ENCODE assay signal across 8 mouse cellular contexts in the genomic region with DNA sequence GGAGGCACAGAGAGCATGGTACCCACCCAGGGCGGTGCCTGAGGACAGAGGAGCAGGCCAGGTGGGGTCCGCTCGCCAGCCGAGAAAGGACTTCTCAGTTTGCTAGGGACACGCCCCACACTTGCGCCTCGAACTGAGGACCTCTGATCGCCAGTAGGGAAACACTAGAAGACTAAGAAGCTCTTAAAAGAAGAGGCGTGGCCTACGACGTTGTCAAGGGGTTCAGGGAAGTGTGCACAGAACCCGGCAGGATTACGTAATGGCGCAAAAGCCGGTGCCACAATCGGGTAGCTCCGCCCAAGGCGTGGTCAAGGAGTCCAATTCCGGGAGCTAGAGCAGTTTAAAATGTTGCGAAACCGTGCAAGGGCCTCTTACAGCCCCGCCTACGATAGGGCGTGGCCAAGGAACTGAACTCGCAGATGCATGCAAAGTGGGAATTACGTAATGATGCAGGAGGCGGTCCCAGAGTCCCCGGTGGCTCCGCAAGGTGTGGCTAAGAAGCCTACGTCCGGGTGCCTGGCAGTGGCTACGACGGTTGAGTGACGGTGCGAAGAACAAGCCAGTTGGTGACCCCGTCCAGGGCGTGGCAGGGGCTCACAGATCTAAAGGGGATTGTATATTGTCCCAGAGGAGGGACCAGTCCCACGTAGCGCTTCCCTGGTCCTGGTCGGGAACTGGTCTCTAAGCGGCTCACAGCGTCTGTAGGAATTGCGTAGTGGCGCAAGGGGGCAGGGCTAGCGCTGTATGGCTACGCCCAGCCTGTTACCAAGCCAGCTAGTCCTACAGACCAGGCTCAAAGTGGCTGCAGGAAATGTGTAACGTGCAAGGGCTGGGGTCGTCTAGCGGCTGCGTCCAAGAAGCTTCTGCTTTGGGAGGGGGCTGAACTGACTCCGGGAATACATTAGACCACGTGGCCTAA. TPM values are rescaled to one million over a fixed set of nuclear protein-coding genes. Genes with fewer than 3 reads are reported as not detected.
DNase-seq lines count a peak whose midpoint lies in the region; ATAC-seq and TF ChIP-seq lines count a peak whose summit lies in the region.

A gene (plus strand): TSS at position 482 of the 919 bp plus-strand sequence.

- WGBS in heart, embryonic 11.5 days (ENCODE audit: insufficient replicate concordance) = under 1% methylated on average over 52 of the region's 52 CpGs
- under 1% methylated on average over 52 of the region's 52 CpGs for WGBS in kidney, embryonic 16.5 days
- WGBS in liver, adult 2 months = under 1% methylated on average over 52 of the region's 52 CpGs

- H3K79me3 ChIP-seq in C2C12 (ENCODE audit: low read depth) = no peaks in the 10 kb centered on the region

- TF ChIP-seq POLR2A in brain, embryonic 14.5 days (IDR thresholded peaks at IDR 0.05; ENCODE audit: borderline replicate concordance, extremely low read depth, insufficient read depth, insufficient read length, poor library complexity, severe bottlenecking) = peak; percentile 66; the same call in 1 of the 2 replicates
- peak; percentile 67; the same call in 1 of the 2 replicates for TF ChIP-seq POLR2A in liver, adult 2 months (IDR thresholded peaks at IDR 0.05; ENCODE audit: extremely low read depth, insufficient read depth, low read length)
- TF ChIP-seq POLR2A in myocyte (IDR thresholded peaks at IDR 0.05; ENCODE audit: insufficient read length, low read depth) = peak; percentile 73

- peak within 1 kb of the TSS; percentile 80 for H3ac ChIP-seq in C2C12 (ENCODE audit: control insufficient read depth, insufficient read length, low read depth)
- peak within 1 kb of the TSS; percentile 34 for H3ac ChIP-seq in myocyte (ENCODE audit: control insufficient read depth, insufficient read length)

- H3K9me3 ChIP-seq in erythroblast, embryonic 14.5 days (ENCODE audit: control insufficient read depth, low read length) = no peaks in the 10 kb centered on the region
- no peaks in the 10 kb centered on the region for H3K9me3 ChIP-seq in heart, embryonic 11.5 days (replicated peaks; ENCODE audit: control insufficient read depth, low read length)
- H3K9me3 ChIP-seq in kidney, embryonic 16.5 days (ENCODE audit: low read length) = no peaks in the 10 kb centered on the region

- TF ChIP-seq CTCF in C2C12 (IDR thresholded peaks at IDR 0.05; ENCODE audit: control insufficient read depth, insufficient read depth, insufficient read length) = no peak
- no peak for TF ChIP-seq CTCF in brain, embryonic 14.5 days (IDR thresholded peaks at IDR 0.05; ENCODE audit: borderline replicate concordance, extremely low read depth, insufficient read depth, insufficient read length)
- no peak for TF ChIP-seq CTCF in liver, adult 2 months (IDR thresholded peaks at IDR 0.05; ENCODE audit: low read depth, low read length)

- H3K9ac ChIP-seq in heart, embryonic 11.5 days (ENCODE audit: low read depth, low read length) = peak within 1 kb of the TSS; percentile 90
- H3K9ac ChIP-seq in kidney, embryonic 16.5 days (replicated peaks; ENCODE audit: low read length) = peak within 1 kb of the TSS; percentile 79
- peak within 1 kb of the TSS; percentile 84 for H3K9ac ChIP-seq in liver, adult 2 months (ENCODE audit: low read depth, low read length)

- peak within 1 kb of the TSS; percentile 98 for H3K27ac ChIP-seq in heart, embryonic 11.5 days (ENCODE audit: low read depth, low read length)
- peak within 1 kb of the TSS; percentile 99 for H3K27ac ChIP-seq in kidney, embryonic 16.5 days (ENCODE audit: low read length)
- peak within 1 kb of the TSS; percentile 94 for H3K27ac ChIP-seq in liver, adult 2 months (replicated peaks; ENCODE audit: insufficient read depth, low read depth, low read length)

- DNase-seq in brain, embryonic 14.5 days (ENCODE audit: low read depth) = peak; percentile 100
- peak; percentile 100 for DNase-seq in liver, adult 2 months (ENCODE audit: extremely low read depth, low read depth, low spot score)
- peak; percentile 100 for DNase-seq in splenic B cell, adult 2 months (ENCODE audit: low read depth, low spot score)

- H3K79me2 ChIP-seq in C2C12 (ENCODE audit: control insufficient read depth, insufficient read depth) = no peaks in the 10 kb centered on the region
- peaks cover 8% of the 10 kb centered on the region; the same call in 1 of the 2 replicates for H3K79me2 ChIP-seq in liver, adult 2 months (ENCODE audit: control insufficient read depth, insufficient read depth, low read length)
- no peaks in the 10 kb centered on the region for H3K79me2 ChIP-seq in myocyte (ENCODE audit: control insufficient read depth, insufficient read depth)

- H3K4me3 ChIP-seq in C2C12 (ENCODE audit: insufficient read depth, poor library complexity, severe bottlenecking) (peak within 1 kb of the TSS; percentile 48), myocyte (peak within 1 kb of the TSS; percentile 69)
- H3K4me3 ChIP-seq in erythroblast, embryonic 14.5 days (replicated peaks) = peak within 1 kb of the TSS; percentile 84
- H3K4me3 ChIP-seq in heart, embryonic 11.5 days (ENCODE audit: low read depth, low read length) = peak within 1 kb of the TSS; percentile 66
- peak within 1 kb of the TSS; percentile 54 for H3K4me3 ChIP-seq in kidney, embryonic 16.5 days (ENCODE audit: low read length)
- H3K4me3 ChIP-seq in liver, adult 2 months (ENCODE audit: insufficient read depth, low read depth, low read length) = peak within 1 kb of the TSS; percentile 86

- H3K36me3 ChIP-seq in C2C12 (ENCODE audit: control insufficient read depth, insufficient read depth) = no peaks in the 10 kb centered on the region
- peaks cover 11% of the 10 kb centered on the region for H3K36me3 ChIP-seq in erythroblast, embryonic 14.5 days (ENCODE audit: control insufficient read depth)
- H3K36me3 ChIP-seq in heart, embryonic 11.5 days (ENCODE audit: control insufficient read depth, insufficient read depth, low read length) = no peaks in the 10 kb centered on the region
- H3K36me3 ChIP-seq in kidney, embryonic 16.5 days (ENCODE audit: insufficient read depth, low read length) = no peaks in the 10 kb centered on the region
- H3K36me3 ChIP-seq in liver, adult 2 months (ENCODE audit: control insufficient read depth, insufficient read depth, low read length) = no peaks in the 10 kb centered on the region
- no peaks in the 10 kb centered on the region for H3K36me3 ChIP-seq in myocyte (ENCODE audit: control insufficient read depth, insufficient read depth)
- H3K36me3 ChIP-seq in splenic B cell, adult 2 months (ENCODE audit: control insufficient read depth, insufficient read depth, low read length, poor library complexity, severe bottlenecking) = no peaks in the 10 kb centered on the region; the same call in 1 of the 2 replicates

- H3K4me2 ChIP-seq in heart, embryonic 11.5 days = peak within 1 kb of the TSS; percentile 87
- H3K4me2 ChIP-seq in kidney, embryonic 16.5 days (replicated peaks; ENCODE audit: low read depth, low read length) = peak within 1 kb of the TSS; percentile 69
- H3K4me2 ChIP-seq in myocyte (ENCODE audit: low read depth) = peak within 1 kb of the TSS; percentile 99

- peaks cover 57% of the 10 kb centered on the region for H3K4me1 ChIP-seq in erythroblast, embryonic 14.5 days (ENCODE audit: control insufficient read depth)
- peaks cover 19% of the 10 kb centered on the region for H3K4me1 ChIP-seq in heart, embryonic 11.5 days (ENCODE audit: control insufficient read depth, insufficient read depth, low read length)
- H3K4me1 ChIP-seq in kidney, embryonic 16.5 days (ENCODE audit: insufficient read depth, low read length) = peaks cover 30% of the 10 kb centered on the region
- H3K4me1 ChIP-seq in liver, adult 2 months (ENCODE audit: control insufficient read depth, insufficient read depth, low read length) = peaks cover 14% of the 10 kb centered on the region

- H3K27me3 ChIP-seq in C2C12 (ENCODE audit: control insufficient read depth, insufficient read depth, insufficient read length) (no peaks in the 10 kb centered on the region), myocyte (ENCODE audit: control insufficient read depth, insufficient read depth, insufficient read length) (no peaks in the 10 kb centered on the region)
- peaks cover 20% of the 10 kb centered on the region for H3K27me3 ChIP-seq in erythroblast, embryonic 14.5 days (ENCODE audit: control insufficient read depth)
- H3K27me3 ChIP-seq in heart, embryonic 11.5 days (ENCODE audit: control insufficient read depth, insufficient read depth, low read length) = peaks cover 2% of the 10 kb centered on the region; the same call in 1 of the 2 replicates
- H3K27me3 ChIP-seq in kidney, embryonic 16.5 days (ENCODE audit: insufficient read depth, low read length) = no peaks in the 10 kb centered on the region
- no peaks in the 10 kb centered on the region for H3K27me3 ChIP-seq in liver, adult 2 months (ENCODE audit: control insufficient read depth, insufficient read depth, low read length)
- H3K27me3 ChIP-seq in splenic B cell, adult 2 months (ENCODE audit: control insufficient read depth, insufficient read depth, low read length, poor library complexity, severe bottlenecking) = no peaks in the 10 kb centered on the region

- peak; percentile 85 for ATAC-seq in heart, embryonic 11.5 days (replicated peaks; ENCODE audit: insufficient number of reproducible peaks, low FRiP score, low TSS enrichment)
- ATAC-seq in kidney, embryonic 16.5 days (ENCODE audit: low FRiP score, low TSS enrichment) = peak; percentile 90

TF ChIP-seq in C2C12, 6 proteins besides CTCF, POLR2A, EP300 and RAD21 (continues in another document):
- TF ChIP-seq CEBPB (IDR thresholded peaks at IDR 0.05; ENCODE audit: low read depth) (peak; percentile 99), MYOG (IDR thresholded peaks at IDR 0.05; ENCODE audit: control insufficient read depth, extremely low read depth, insufficient read length) (no peak), USF1 (IDR thresholded peaks at IDR 0.05; ENCODE audit: low read depth) (peak; percentile 68), FOSL1 (IDR thresholded peaks at IDR 0.05; ENCODE audit: insufficient read depth, low read length, poor library complexity, severe bottlenecking) (no peak), MAX (IDR thresholded peaks at IDR 0.05) (no peak)

TF ChIP-seq in myocyte, 11 proteins besides CTCF, POLR2A, EP300 and RAD21 (continues in another document):
- TF ChIP-seq USF1 (IDR thresholded peaks at IDR 0.05; ENCODE audit: low read depth) = peak; percentile 71
- TF ChIP-seq TCF3 (IDR thresholded peaks at IDR 0.05; ENCODE audit: insufficient read length, low read depth) = no peak
- TF ChIP-seq TCF12 (IDR thresholded peaks at IDR 0.05; ENCODE audit: insufficient read depth, poor library complexity, severe bottlenecking) = no peak
- peak; percentile 64 for TF ChIP-seq POLR2AphosphoS2 (IDR thresholded peaks at IDR 0.05; ENCODE audit: insufficient read length, low read depth)

RNA-seq across cellular contexts. Expression of the gene that starts here (rescaled TPM):
- 26.8 TPM for polyA plus RNA-seq in C2C12 (2012; fragmentation: generic; extraction: Trizol)
- polyA plus RNA-seq in brain, embryonic 14.5 days (2012; rRNA removed) = 65.6 and 94.1 TPM in 2 replicates
- polyA plus RNA-seq in erythroblast, embryonic 14.5 days (2012) = 1.8 and 2.2 TPM in 2 replicates
- 58.2 and 59.9 TPM in 2 replicates for polyA plus RNA-seq in heart, embryonic 11.5 days (2014; fragmentation: Nextera tagmentation; extraction: Ambion mirVana)
- polyA plus RNA-seq in kidney, embryonic 16.5 days (2015; fragmentation: Nextera tagmentation; extraction: Ambion mirVana) = 81.1 and 81.9 TPM in 2 replicates
- 35.9 and 38.1 TPM in 2 replicates for total RNA-seq in liver, adult 2 months (2014; rRNA removed)
- polyA plus RNA-seq in liver, adult 2 months (2012; rRNA removed) = 77.6 and 78.8 TPM in 2 replicates
- 33.0 TPM for polyA plus RNA-seq in myocyte (2012; fragmentation: generic; extraction: Trizol)

Comparison
In these comparisons a context has a peak if more than half of its experiments do, and no peak if none do; other contexts are left out.
1. Peak in every context shown above with its lines: DNase-seq, ATAC-seq, H3K4me3 ChIP-seq and H3K27ac ChIP-seq.